Mouse (Mus musculus): ENCODE measurements around the gene Rpl41.

Rpl41 gene

GRCm38 (mm10) chr10:128548947-128549681, at the start of gene Rpl41:
Gene Rpl41 (minus strand): TSS chr10:128549305.
- DNase-seq: peak; percentile 97

- no peak for DNase-seq
Observed at GRCm38 (mm10) chr10:128598476-128598875, 49.4 kb upstream of the Rpl41 start.

- no peak for DNase-seq
Observed at GRCm38 (mm10) chr10:128592797-128593196, 43.7 kb upstream of the Rpl41 start.

- no peak for DNase-seq
Observed at GRCm38 (mm10) chr10:128591436-128591835, 42.3 kb upstream of the Rpl41 start.

- DNase-seq: peak; percentile 57
Observed at GRCm38 (mm10) chr10:128590193-128590690, 41.1 kb upstream of the Rpl41 start.

- no peak for DNase-seq
Observed at GRCm38 (mm10) chr10:128589464-128590192, 40.5 kb upstream of the Rpl41 start, which contains the start of gene Erbb3. Gene Erbb3 (minus strand): TSS chr10:128589652.

- DNase-seq: no peak
Observed at GRCm38 (mm10) chr10:128588775-128589463, 39.8 kb upstream of the Rpl41 start.

- no peak for DNase-seq
Observed at GRCm38 (mm10) chr10:128588136-128588535, 39.0 kb upstream of the Rpl41 start.

- no peak for DNase-seq
Observed at GRCm38 (mm10) chr10:128587697-128588096, 38.6 kb upstream of the Rpl41 start.

- no peak for DNase-seq
Observed at GRCm38 (mm10) chr10:128587120-128587519, 38.0 kb upstream of the Rpl41 start.

GRCm38 (mm10) chr10:128586546-128586945, 37.4 kb upstream of the Rpl41 start:
- DNase-seq: no peak

GRCm38 (mm10) chr10:128584386-128584785, 35.3 kb upstream of the Rpl41 start:
- DNase-seq: no peak

GRCm38 (mm10) chr10:128583644-128584043, 34.5 kb upstream of the Rpl41 start:
- DNase-seq: peak; percentile 69

GRCm38 (mm10) chr10:128579731-128580130, 30.6 kb upstream of the Rpl41 start:
- DNase-seq: no peak

- no peak for DNase-seq
Observed at GRCm38 (mm10) chr10:128579298-128579697, 30.2 kb upstream of the Rpl41 start.

- no peak for DNase-seq
Observed at GRCm38 (mm10) chr10:128578330-128578729, 29.2 kb upstream of the Rpl41 start.

GRCm38 (mm10) chr10:128575063-128575462, 26.0 kb upstream of the Rpl41 start:
- DNase-seq: no peak

GRCm38 (mm10) chr10:128565788-128566531, 16.9 kb upstream of the Rpl41 start, which contains the start of gene Pa2g4:
Gene Pa2g4 (minus strand): TSS chr10:128565987.
- DNase-seq: peak; percentile 99

- no peak for DNase-seq
Observed at GRCm38 (mm10) chr10:128565206-128565787, 16.2 kb upstream of the Rpl41 start.

- no peak for DNase-seq
Observed at GRCm38 (mm10) chr10:128563544-128563943, 14.4 kb upstream of the Rpl41 start.

GRCm38 (mm10) chr10:128556963-128557362, 7.9 kb upstream of the Rpl41 start:
- no peak for DNase-seq

- peak; percentile 8 for DNase-seq
Observed at GRCm38 (mm10) chr10:128556286-128556685, 7.2 kb upstream of the Rpl41 start.
